Mouse (Mus musculus) kidney, postnatal 0 days (tissue): ENCODE measurements at regions not wholly inside any gene's neighbourhood (a gene's known extent, or its start where the extent isn't known, plus 50 kb on each side); places are given as distances from the start of the nearest gene placed in this dataset.

Experiments used
- ATAC-seq: fragments of 200-750 bp; cut with Nextera tagmentation; replicated peaks from 2 replicates; pipeline ENCODE4 v1.8.0; 2017; ENCODE audit warnings: low read depth, moderate number of reproducible peaks, moderate TSS enrichment, moderate library complexity; ENCODE audit not compliant: low FRiP score
- DNase-seq: peaks from one replicate; pipeline ENCODE4 v3.0.0-alpha.2; 2016; ENCODE audit warnings: low spot score
- H3K27ac ChIP-seq: fragments of 300-500 bp; sonication (generic); 2 replicates; pipeline ENCODE4 v1.5.1; 2014; ENCODE audit warnings: mild to moderate bottlenecking
- H3K27me3 ChIP-seq: fragments of 300-500 bp; sonication (generic); 2 replicates; pipeline ENCODE4 v1.6.1; 2014; ENCODE audit warnings: low read length, mixed read lengths; ENCODE audit not compliant: insufficient read depth
- H3K36me3 ChIP-seq: fragments of 300-500 bp; sonication (generic); 2 replicates; pipeline ENCODE4 v1.6.1; 2014; ENCODE audit warnings: low read length, mixed read lengths; ENCODE audit not compliant: insufficient read depth
- H3K4me1 ChIP-seq: fragments of 300-500 bp; sonication (generic); replicated peaks from 2 replicates; pipeline ENCODE4 v1.6.1; 2014; ENCODE audit warnings: antibody characterized with exemption, low read length, mixed read lengths; ENCODE audit not compliant: insufficient read depth
- H3K4me2 ChIP-seq: fragments of 300-500 bp; sonication (generic); 2 replicates; pipeline ENCODE4 v1.6.1; 2014; ENCODE audit warnings: mild to moderate bottlenecking, low read length, moderate library complexity, mixed read lengths
- H3K4me3 ChIP-seq: fragments of 300-500 bp; sonication (generic); replicated peaks from 2 replicates; pipeline ENCODE4 v1.5.1; 2014; ENCODE audit warnings: low read depth, low read length
- H3K9ac ChIP-seq: fragments of 300-500 bp; sonication (generic); 2 replicates; pipeline ENCODE4 v1.6.1; 2014; ENCODE audit warnings: low read depth, low read length
- H3K9me3 ChIP-seq: fragments of 300-500 bp; sonication (generic); replicated peaks from 2 replicates; pipeline ENCODE4 v1.6.1; 2016; ENCODE audit warnings: low read length, inconsistent platforms, mixed read lengths
- CTCF ChIP-seq: IDR thresholded peaks from 2 replicates; pipeline ENCODE4 v1.5.1; 2016; ENCODE audit warnings: antibody characterized with exemption, low read depth, mild to moderate bottlenecking, moderate library complexity
- WGBS: fragments of 180-500 bp; shearing (Covaris S2); extraction: QIAGEN DNeasy Blood & Tissue Kit; methylation state at CpG from one replicate; pipeline ENCODE4 v1.1.7; 2014; 5-methylcytosine and 5-hydroxymethylcytosine counted together

GRCm38 (mm10) chr2:133152461-133152860 is 206.8 kb upstream of the Fermt1 start:
- ATAC-seq (no peak), DNase-seq (no peak)
- 72% methylated on average over 1 of the region's 1 CpGs for WGBS
- no peaks in the 10 kb centered on the region for H3K36me3 ChIP-seq
- no peaks in the 10 kb centered on the region for H3K27me3 ChIP-seq
- no peak for TF ChIP-seq CTCF
- H3K4me1 ChIP-seq: no peaks in the 10 kb centered on the region
- H3K4me2 ChIP-seq: no peak overlapping the region
- no peak overlapping the region for H3K4me3 ChIP-seq
- no peak overlapping the region for H3K27ac ChIP-seq
- no peak overlapping the region for H3K9ac ChIP-seq
- no peaks in the 10 kb centered on the region for H3K9me3 ChIP-seq

- ATAC-seq: no peak; the same call in 1 of the 2 replicates
- no peak overlapping the region for H3K9ac ChIP-seq
- peak; percentile 58 for DNase-seq
- no peaks in the 10 kb centered on the region for H3K27me3 ChIP-seq
- no peak overlapping the region for H3K4me2 ChIP-seq
- H3K4me1 ChIP-seq: no peaks in the 10 kb centered on the region
- H3K27ac ChIP-seq: no peak overlapping the region
- no peak overlapping the region for H3K4me3 ChIP-seq
- H3K36me3 ChIP-seq: no peaks in the 10 kb centered on the region
- 65% methylated on average over 3 of the region's 3 CpGs for WGBS
- peak; percentile 60 for TF ChIP-seq CTCF
- H3K9me3 ChIP-seq: no peaks in the 10 kb centered on the region
Observed at GRCm38 (mm10) chr2:133156537-133156936, 210.8 kb upstream of the Fermt1 start.

GRCm38 (mm10) chr2:133158206-133158605 is 212.5 kb upstream of the Fermt1 start:
- H3K4me2 ChIP-seq: no peak overlapping the region
- DNase-seq (no peak), ATAC-seq (no peak)
- no peak overlapping the region for H3K4me3 ChIP-seq
- no peaks in the 10 kb centered on the region for H3K4me1 ChIP-seq
- no peak overlapping the region for H3K9ac ChIP-seq
- H3K9me3 ChIP-seq: no peaks in the 10 kb centered on the region
- no peaks in the 10 kb centered on the region for H3K27me3 ChIP-seq
- no peak overlapping the region for H3K27ac ChIP-seq
- TF ChIP-seq CTCF: no peak
- WGBS: 67% methylated on average over 8 of the region's 8 CpGs
- no peaks in the 10 kb centered on the region for H3K36me3 ChIP-seq

GRCm38 (mm10) chr2:133159398-133159797 is 213.7 kb upstream of the Fermt1 start:
- no peak overlapping the region for H3K4me3 ChIP-seq
- H3K36me3 ChIP-seq: no peaks in the 10 kb centered on the region
- H3K4me2 ChIP-seq: no peak overlapping the region
- ATAC-seq: no peak
- WGBS: 32% methylated on average over 2 of the region's 2 CpGs
- TF ChIP-seq CTCF: no peak
- DNase-seq: no peak
- H3K27me3 ChIP-seq: no peaks in the 10 kb centered on the region
- H3K4me1 ChIP-seq: no peaks in the 10 kb centered on the region
- H3K9me3 ChIP-seq: no peaks in the 10 kb centered on the region
- H3K9ac ChIP-seq: no peak overlapping the region
- no peak overlapping the region for H3K27ac ChIP-seq

GRCm38 (mm10) chr2:133176411-133176810 is 230.7 kb upstream of the Fermt1 start:
- peak; percentile 78 for ATAC-seq
- TF ChIP-seq CTCF: no peak
- H3K27ac ChIP-seq: no peak overlapping the region
- no peaks in the 10 kb centered on the region for H3K9me3 ChIP-seq
- H3K4me3 ChIP-seq: no peak overlapping the region
- H3K27me3 ChIP-seq: no peaks in the 10 kb centered on the region
- no peak overlapping the region for H3K9ac ChIP-seq
- no peaks in the 10 kb centered on the region for H3K4me1 ChIP-seq
- DNase-seq: no peak
- H3K36me3 ChIP-seq: no peaks in the 10 kb centered on the region
- WGBS: 56% methylated on average over 3 of the region's 3 CpGs
- no peak overlapping the region for H3K4me2 ChIP-seq

- no peaks in the 10 kb centered on the region for H3K4me1 ChIP-seq
- no peak overlapping the region for H3K9ac ChIP-seq
- DNase-seq (no peak), ATAC-seq (no peak)
- no peak overlapping the region for H3K4me2 ChIP-seq
- H3K36me3 ChIP-seq: no peaks in the 10 kb centered on the region
- 88% methylated on average over 1 of the region's 1 CpGs for WGBS
- H3K4me3 ChIP-seq: no peak overlapping the region
- H3K9me3 ChIP-seq: no peaks in the 10 kb centered on the region
- TF ChIP-seq CTCF: no peak
- H3K27ac ChIP-seq: no peak overlapping the region
- H3K27me3 ChIP-seq: no peaks in the 10 kb centered on the region
Observed at GRCm38 (mm10) chr2:133181216-133181615, 235.5 kb upstream of the Fermt1 start.

GRCm38 (mm10) chr2:133182920-133183319 is 237.2 kb upstream of the Fermt1 start:
- H3K27me3 ChIP-seq: no peaks in the 10 kb centered on the region
- WGBS: 69% methylated on average over 4 of the region's 4 CpGs
- DNase-seq (no peak), ATAC-seq (no peak)
- no peaks in the 10 kb centered on the region for H3K36me3 ChIP-seq
- H3K9ac ChIP-seq: no peak overlapping the region
- no peaks in the 10 kb centered on the region for H3K9me3 ChIP-seq
- no peaks in the 10 kb centered on the region for H3K4me1 ChIP-seq
- H3K4me3 ChIP-seq: no peak overlapping the region
- no peak overlapping the region for H3K4me2 ChIP-seq
- H3K27ac ChIP-seq: no peak overlapping the region
- TF ChIP-seq CTCF: no peak
